Mouse (Mus musculus) liver, postnatal 0 days (tissue): Measurements from ENCODE around the gene Myo1d. TPM values are rescaled to one million over a fixed set of nuclear protein-coding genes. Genes with fewer than 3 reads are reported as not detected.

ENCODE experiments used
- ATAC-seq: fragments of 200-750 bp; cut with Nextera tagmentation; 2 replicates; pipeline ENCODE4 v1.8.0; 2017; ENCODE audit warnings: mild to moderate bottlenecking, moderate library complexity
- DNase-seq: peaks from one replicate; pipeline ENCODE4 v3.0.0-alpha.2; 2016
- H3K27ac ChIP-seq: fragments of 300-500 bp; sonication (generic); 2 replicates; pipeline ENCODE4 v1.5.1; 2014; ENCODE audit warnings: antibody characterized with exemption, moderate library complexity, mild to moderate bottlenecking, low read depth
- H3K27me3 ChIP-seq: fragments of 300-500 bp; sonication (generic); 2 replicates; pipeline ENCODE4 v1.6.1; 2014; ENCODE audit warnings: low read length, control low read depth, mixed read lengths; ENCODE audit not compliant: insufficient read depth
- H3K36me3 ChIP-seq: fragments of 300-500 bp; sonication (generic); replicated peaks from 2 replicates; pipeline ENCODE4 v1.6.1; 2014; ENCODE audit warnings: mild to moderate bottlenecking, control low read depth, low read length, moderate library complexity, mixed read lengths; ENCODE audit not compliant: insufficient read depth
- H3K4me1 ChIP-seq: fragments of 300-500 bp; sonication (generic); 2 replicates; pipeline ENCODE4 v1.6.1; 2014; ENCODE audit warnings: antibody characterized with exemption, mild to moderate bottlenecking, control low read depth; ENCODE audit not compliant: insufficient read depth
- H3K4me2 ChIP-seq: fragments of 300-500 bp; sonication (generic); 2 replicates; pipeline ENCODE4 v1.6.1; 2014; ENCODE audit warnings: low read depth, mild to moderate bottlenecking, low read length, moderate library complexity, mixed read lengths
- H3K4me3 ChIP-seq: fragments of 300-500 bp; sonication (generic); 2 replicates; pipeline ENCODE4 v1.5.1; 2014; ENCODE audit warnings: low read depth, low read length
- H3K9ac ChIP-seq: fragments of 300-500 bp; sonication (generic); replicated peaks from 2 replicates; pipeline ENCODE4 v1.6.1; 2014; ENCODE audit warnings: mild to moderate bottlenecking, moderate library complexity
- H3K9me3 ChIP-seq: fragments of 300-500 bp; sonication (generic); 2 replicates; pipeline ENCODE4 v1.6.1; 2016; ENCODE audit warnings: mild to moderate bottlenecking, control low read depth, low read length, mixed read lengths
- CTCF ChIP-seq: sonication (generic); IDR thresholded peaks from 2 replicates; pipeline ENCODE4 v1.5.1; 2016; ENCODE audit warnings: antibody characterized with exemption, low read depth
- EP300 ChIP-seq: IDR thresholded peaks from 2 replicates; pipeline ENCODE4 v1.6.1; 2016; ENCODE audit warnings: antibody characterized with exemption, low read depth, mild to moderate bottlenecking
- WGBS: fragments of 180-500 bp; shearing (Covaris S2); extraction: QIAGEN DNeasy Blood & Tissue Kit; methylation state at CpG from one replicate; pipeline ENCODE4 v1.1.7; 2014; ENCODE audit not compliant: insufficient replicate concordance; 5-methylcytosine and 5-hydroxymethylcytosine counted together
- polyA plus RNA-seq: library from polyadenylated mRNA; unstranded; fragments of >200 nt; fragmentation: Nextera tagmentation; extraction: Ambion mirVana; gene quantifications from 2 replicates; pipeline ENCODE4 v1.2.1, GENCODE M21; 2015

Gene Myo1d
- polyA plus RNA-seq, 1 experiment from 2014 or later, result 4.6 TPM

GRCm38 (mm10) chr11:80482921-80483320 lies 296.9 kb downstream of the Myo1d start:
- peaks cover 4% of the 10 kb centered on the region for H3K4me1 ChIP-seq
- DNase-seq (no peak), ATAC-seq (no peak)
- H3K9me3 ChIP-seq, result no peaks in the 10 kb centered on the region
- 82% methylated on average over 7 of the region's 7 CpGs for WGBS
- H3K4me2 ChIP-seq, result no peak overlapping the region
- H3K9ac ChIP-seq, result no peak overlapping the region
- peaks cover 9% of the 10 kb centered on the region; the same call in 1 of the 2 replicates for H3K27me3 ChIP-seq
- TF ChIP-seq CTCF, result no peak
- no peak for TF ChIP-seq EP300
- H3K4me3 ChIP-seq, result no peak overlapping the region
- H3K27ac ChIP-seq, result no peak overlapping the region
- no peaks in the 10 kb centered on the region; the same call in 1 of the 2 replicates for H3K36me3 ChIP-seq

GRCm38 (mm10) chr11:80482347-80482746 lies 297.5 kb downstream of the Myo1d start:
- no peak overlapping the region for H3K4me2 ChIP-seq
- DNase-seq (no peak), ATAC-seq (no peak)
- H3K9me3 ChIP-seq, result no peaks in the 10 kb centered on the region
- no peak overlapping the region for H3K4me3 ChIP-seq
- 78% methylated on average over 10 of the region's 10 CpGs for WGBS
- H3K9ac ChIP-seq, result no peak overlapping the region
- TF ChIP-seq EP300 (no peak), CTCF (no peak)
- peaks cover 13% of the 10 kb centered on the region; the same call in 1 of the 2 replicates for H3K27me3 ChIP-seq
- peaks cover 10% of the 10 kb centered on the region for H3K4me1 ChIP-seq
- no peak overlapping the region for H3K27ac ChIP-seq
- no peaks in the 10 kb centered on the region; the same call in 1 of the 2 replicates for H3K36me3 ChIP-seq

GRCm38 (mm10) chr11:80481409-80482050 lies 298.3 kb downstream of the Myo1d start:
- Histone ChIP-seq H3K9ac (no peak overlapping the region), H3K27ac (no peak overlapping the region), H3K4me3 (no peak overlapping the region), H3K4me1 (peaks cover 14% of the 10 kb centered on the region), H3K9me3 (no peaks in the 10 kb centered on the region), H3K36me3 (no peaks in the 10 kb centered on the region; the same call in 1 of the 2 replicates), H3K4me2 (no peak overlapping the region), H3K27me3 (peaks cover 15% of the 10 kb centered on the region; the same call in 1 of the 2 replicates)
- TF ChIP-seq CTCF, result no peak
- TF ChIP-seq EP300, result no peak
- WGBS, result 86% methylated on average over 13 of the region's 13 CpGs
- DNase-seq (no peak), ATAC-seq (no peak)

- H3K4me2 ChIP-seq, result no peak overlapping the region
- H3K9me3 ChIP-seq, result no peaks in the 10 kb centered on the region
- H3K36me3 ChIP-seq, result no peaks in the 10 kb centered on the region; the same call in 1 of the 2 replicates
- peaks cover 18% of the 10 kb centered on the region for H3K4me1 ChIP-seq
- ATAC-seq (no peak), DNase-seq (no peak)
- no peak overlapping the region for H3K9ac ChIP-seq
- H3K4me3 ChIP-seq, result no peak overlapping the region
- 86% methylated on average over 31 of the region's 31 CpGs for WGBS
- no peak for TF ChIP-seq EP300
- TF ChIP-seq CTCF, result no peak
- H3K27ac ChIP-seq, result no peak overlapping the region
- H3K27me3 ChIP-seq, result peaks cover 15% of the 10 kb centered on the region; the same call in 1 of the 2 replicates
These were observed 299.6 kb downstream of the Myo1d start for GRCm38 (mm10) chr11:80479906-80480866.

- no peaks in the 10 kb centered on the region; the same call in 1 of the 2 replicates for H3K36me3 ChIP-seq
- no peak overlapping the region for H3K27ac ChIP-seq
- H3K4me3 ChIP-seq, result no peak overlapping the region
- no peak overlapping the region for H3K9ac ChIP-seq
- no peak for DNase-seq
- 66% methylated on average over 5 of the region's 5 CpGs for WGBS
- TF ChIP-seq CTCF (no peak), EP300 (no peak)
- no peaks in the 10 kb centered on the region for H3K9me3 ChIP-seq
- peaks cover 15% of the 10 kb centered on the region; the same call in 1 of the 2 replicates for H3K27me3 ChIP-seq
- H3K4me1 ChIP-seq, result peaks cover 18% of the 10 kb centered on the region
- ATAC-seq, result no peak
- H3K4me2 ChIP-seq, result no peak overlapping the region
These were observed 300.4 kb downstream of the Myo1d start for GRCm38 (mm10) chr11:80479425-80479824.
